Mouse (Mus musculus) frontal cortex, postnatal 25 days (tissue): Measurements from ENCODE around the gene Fam57a.
A peak's percentile ranks its signal among the peaks of the same experiment; 100 is the strongest.

ENCODE experiments used
- DNase-seq, 2 experiments: peaks; one replicate each; pipeline ENCODE4 v3.0.0; 2022; ENCODE audit warnings: low spot score in 2 of 2

The Fam57a gene

DNA sequence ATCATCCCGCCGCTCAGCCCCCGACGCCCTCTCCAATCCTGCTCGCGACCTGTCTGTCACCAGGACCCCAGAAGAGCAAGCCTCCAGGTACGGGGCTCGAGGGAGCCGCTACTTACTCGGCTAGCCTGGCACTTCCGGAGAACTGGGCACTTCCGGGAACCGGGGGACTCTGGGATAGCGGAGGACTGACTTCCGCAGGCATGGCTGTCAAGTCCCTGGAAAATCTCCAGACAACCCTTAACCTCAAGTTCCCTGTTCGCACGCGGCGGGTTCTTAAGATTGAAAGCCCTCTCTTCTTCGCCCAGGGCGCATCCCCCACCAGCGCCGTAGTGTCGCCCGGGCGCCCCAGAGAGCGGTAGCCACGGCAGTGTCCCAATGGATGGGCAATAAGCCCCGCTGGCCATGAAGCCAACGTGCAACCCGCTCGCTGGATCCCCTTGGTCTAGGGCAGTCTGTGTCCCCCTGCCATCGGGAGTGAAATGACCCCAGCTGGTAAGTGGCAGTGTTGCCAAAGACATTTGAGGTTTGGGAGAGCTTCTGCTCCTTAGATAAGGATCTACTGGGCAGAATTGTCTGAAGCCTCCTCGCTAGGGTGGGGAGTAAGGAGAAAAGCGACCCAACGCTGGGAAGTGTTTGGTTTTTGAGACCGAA is at the start of gene Fam57a, which contains the start of gene Vps53:
Gene Fam57a, plus strand, starts transcription at position 177 of the 651 bp plus-strand sequence.
Gene Vps53, minus strand, starts transcription at position 153 of the 651 bp plus-strand sequence.
- peak; percentile 74 to 85 for DNase-seq

DNA sequence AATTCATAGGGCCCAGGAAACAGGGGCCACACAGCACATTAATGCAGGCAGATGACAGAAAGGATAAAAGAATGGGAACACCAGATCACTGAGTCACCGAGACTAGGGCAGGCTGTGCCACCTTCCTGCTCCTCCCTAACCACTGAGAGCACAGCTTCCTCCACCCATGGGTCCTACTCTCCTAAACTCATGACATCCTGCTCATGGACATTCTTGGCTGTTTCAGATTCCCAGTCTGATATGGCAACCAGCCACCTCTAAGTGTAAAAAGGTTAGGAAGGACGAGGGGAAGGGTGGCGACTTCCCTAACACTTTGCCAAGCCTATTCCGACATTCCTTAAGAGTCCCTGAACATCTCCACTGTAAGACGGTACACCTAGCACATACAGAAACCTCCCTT is 48.6 kb upstream of the Fam57a start:
- DNase-seq, result no peak

DNA sequence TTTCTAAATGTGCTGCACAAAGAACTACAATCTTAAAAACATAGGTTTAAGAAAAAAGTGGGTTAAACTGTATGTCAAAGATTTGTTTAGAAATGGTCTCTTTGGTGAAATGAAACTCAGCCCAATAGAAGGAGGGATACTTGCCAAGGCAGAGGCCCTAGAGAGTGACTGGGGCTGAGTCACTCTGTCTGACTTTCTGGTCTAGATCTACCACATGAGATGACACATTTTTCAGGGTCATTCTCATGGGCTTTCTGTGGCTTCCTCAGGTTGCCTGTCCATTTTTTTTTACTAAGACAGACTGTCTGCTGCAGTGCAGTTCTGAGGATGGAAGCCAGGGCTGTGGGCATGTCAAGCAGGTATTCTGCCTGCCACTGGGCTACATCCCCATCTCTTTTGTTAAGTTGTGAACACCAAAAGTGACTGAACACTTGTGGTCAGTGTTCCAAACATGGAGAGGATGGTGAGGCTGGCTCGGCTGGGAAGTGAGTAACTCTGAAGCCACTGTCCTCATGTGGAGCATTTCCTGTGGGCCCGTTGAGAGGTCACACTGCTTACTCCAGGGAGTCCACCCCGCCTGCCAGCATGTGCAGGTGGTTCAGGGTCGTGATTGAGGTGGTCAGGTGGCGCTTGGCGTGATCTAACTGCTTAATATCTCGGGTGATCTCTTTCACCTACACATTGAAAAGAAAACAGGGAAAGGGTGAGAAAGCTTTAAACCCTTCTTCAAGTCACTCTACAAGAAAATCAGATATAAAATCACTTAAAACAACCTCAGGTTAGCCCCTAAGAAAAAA is 43.6 kb upstream of the Fam57a start:
- no peak for DNase-seq

DNA sequence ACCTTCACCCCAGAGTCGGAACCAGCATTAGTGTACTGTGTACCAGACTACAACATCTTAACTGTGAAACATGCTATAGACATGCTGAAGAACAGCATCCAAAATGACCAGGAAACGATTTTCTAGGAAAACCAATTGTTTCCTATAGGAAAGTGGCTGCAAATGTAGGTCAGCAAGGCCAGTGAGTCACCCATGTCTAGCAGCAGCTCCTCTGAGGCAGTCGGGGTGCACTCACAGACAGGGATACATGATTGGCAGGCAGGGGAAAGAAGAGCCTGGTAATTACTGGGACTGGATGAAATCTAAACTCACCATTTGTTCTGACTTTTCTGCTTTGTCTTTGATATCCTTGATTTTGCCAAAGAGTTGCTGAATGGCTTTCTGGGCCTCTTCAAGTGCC is 41.5 kb upstream of the Fam57a start:
- DNase-seq, result no peak

DNA sequence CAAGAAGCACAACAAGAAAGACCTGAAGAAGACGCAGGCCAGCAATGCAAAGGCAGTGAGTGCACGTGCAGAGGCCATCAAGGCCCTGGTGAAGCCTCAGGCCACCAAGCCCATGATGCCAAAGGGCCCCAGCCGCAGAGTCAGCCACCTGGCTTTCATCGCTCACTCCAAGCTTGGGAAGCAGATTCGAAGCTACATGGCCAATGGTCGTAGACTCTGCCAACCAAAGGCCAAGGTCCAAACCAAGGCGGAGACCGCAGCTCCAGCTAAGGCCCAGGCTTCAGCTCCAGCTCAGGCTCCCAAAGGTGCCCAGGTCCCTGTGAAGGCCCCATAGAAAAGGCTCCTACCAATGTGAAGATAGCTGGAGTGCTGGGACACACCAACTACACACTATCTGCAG is 35.1 kb upstream of the Fam57a start:
- DNase-seq, result no peak

DNA sequence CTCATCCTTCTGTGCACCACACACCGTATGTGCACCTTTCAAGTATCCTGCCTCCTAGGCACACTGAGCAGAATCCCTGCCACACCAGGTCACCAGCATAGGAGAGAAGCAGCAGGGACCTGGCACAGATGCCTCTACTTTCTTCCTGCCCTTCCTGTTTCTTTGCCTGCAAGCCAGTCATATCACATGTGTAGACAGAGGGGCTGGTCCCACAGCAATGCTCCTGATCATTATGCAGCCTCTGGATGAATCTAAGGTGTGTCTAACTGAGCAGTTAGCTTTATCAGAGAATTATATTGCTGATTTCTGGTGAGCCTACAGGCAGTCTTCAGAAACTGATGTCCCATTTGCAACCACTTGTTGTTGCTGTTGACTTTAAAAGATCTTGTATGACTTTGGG is 34.3 kb upstream of the Fam57a start:
- no peak for DNase-seq

DNA sequence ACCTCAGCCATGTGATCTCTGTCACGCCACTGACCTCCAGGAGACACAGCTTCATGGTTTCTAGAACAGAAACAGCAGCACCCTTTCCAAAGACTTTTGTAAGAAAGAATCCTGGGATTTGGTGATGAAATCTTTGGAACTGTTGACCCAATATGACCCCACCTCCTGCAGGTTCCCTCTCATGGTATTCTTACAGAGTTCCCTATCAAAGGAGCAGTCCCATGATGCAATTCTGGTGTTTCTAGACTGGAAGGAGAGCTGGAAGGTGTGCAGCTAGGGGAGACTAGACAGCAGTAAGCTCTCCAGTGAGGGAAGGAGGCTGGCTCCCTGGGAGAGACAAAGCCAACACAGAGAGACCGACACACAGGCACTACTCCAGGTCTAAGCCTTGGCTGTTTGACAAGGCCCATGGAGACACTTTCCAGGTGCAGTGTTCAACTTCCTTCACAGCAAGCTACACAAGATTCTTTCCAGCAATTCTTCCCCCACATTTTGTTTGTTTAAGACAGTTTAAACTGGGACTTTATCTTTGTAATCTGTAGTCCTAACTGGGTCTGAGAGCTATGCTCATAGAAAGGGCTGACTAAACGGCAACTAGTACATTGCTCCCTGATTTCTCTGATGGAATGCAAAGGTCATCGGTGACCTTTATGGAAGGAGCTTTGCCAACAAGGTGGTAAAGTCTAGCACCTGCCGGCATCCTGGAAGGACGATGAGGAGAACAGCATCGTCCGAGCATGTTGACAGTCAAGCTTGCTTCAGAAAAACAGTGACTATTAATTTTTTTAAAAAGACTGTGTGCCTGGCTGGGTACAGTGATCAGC is 33.1 kb upstream of the Fam57a start:
- DNase-seq, result no peak

DNA sequence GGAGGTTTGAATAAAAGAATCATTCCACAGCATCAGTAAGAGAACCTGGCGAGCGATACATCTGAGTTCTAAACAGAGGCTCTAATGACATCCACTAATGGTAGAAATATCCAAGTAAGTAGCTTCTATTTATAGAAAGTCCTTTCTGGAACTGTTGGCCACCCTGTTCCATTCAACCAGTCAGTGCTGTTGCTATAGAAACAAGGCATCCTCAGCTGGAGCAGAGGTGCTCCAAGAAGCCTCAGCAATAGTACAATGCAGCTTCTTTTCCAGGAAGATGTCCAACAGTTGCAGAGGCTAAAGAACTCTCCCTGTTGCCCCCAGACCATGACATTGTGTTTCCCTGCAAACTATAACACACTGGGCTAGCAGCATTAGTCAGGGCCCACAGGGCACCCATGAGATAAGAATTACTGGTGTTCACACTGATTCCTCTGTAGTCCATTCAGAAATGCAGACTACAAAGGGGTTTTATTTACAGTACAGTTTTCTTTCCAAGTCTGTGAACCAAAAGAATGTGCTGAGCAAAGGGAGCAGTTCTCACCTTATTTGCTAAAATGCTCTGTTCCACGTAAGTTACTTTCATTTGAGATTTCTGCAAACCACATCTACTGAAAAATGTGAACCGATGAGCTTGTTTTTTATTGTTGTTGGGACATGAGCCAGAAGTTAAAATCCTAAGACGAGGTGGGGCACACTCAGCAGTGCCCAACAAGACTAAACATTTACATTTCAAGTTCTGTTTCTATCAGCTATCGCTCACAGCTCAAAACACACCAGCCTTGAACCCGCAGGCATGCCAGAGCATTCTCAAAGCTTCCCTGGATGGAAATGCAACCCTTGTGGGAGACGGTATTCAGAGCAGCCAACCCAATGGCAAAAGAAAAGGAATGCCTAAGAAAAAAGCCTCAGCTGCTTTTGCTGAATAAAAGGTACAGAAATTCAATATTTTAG is 31.1 kb upstream of the Fam57a start:
- no peak for DNase-seq

DNA sequence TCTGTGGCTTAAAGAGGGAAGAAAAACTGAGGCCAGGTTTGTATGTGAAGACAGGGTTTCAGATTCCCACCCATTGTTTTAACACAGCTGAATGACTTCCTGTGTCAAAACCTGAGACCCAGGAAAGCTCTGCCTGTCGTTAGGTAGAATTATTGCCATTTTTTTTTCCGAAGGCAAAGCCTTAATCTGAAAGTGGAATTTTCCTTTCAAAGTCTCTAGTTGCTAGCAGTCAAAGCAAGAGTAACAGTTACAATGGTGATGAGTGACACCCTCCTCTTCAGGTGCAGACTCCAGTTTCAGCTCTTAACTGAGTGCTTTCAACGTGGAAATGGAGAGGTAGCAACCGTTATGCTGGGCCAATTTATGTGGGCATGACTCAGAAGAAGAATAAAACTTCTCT is 28.5 kb upstream of the Fam57a start:
- no peak for DNase-seq

DNA sequence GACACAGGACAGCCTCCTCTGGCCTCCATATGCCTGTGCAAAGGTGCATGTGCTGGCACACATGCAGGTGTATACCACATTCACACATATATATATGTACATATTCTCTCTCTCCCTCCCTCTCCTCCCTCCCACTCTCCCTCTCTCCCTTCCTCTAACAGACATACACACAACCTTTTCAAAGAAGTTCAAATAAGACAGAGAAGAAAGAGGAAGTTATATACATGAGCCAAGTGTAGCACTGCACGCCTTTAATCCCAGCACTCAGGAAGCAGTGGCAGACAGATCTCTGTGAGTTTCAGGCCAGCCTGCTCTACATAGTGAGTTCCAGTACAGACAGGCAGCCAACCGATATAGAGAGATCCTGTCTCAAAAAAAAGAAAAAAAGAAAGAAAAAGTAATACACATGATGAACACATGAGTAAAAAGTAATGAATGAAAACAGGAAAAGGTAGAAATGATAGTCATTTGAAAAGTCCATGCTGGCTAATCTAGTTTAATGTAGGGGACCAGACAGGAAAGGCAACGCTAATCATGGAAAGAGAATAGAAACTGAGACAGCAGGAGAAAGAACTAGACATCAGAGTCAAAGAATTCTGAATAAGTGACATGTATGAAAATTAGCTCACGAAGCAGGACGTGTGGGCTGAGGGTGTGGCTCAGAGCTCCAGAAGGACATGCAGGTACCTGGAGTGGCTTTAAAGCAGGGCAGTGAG is 26.1 kb upstream of the Fam57a start:
- DNase-seq, result no peak

DNA sequence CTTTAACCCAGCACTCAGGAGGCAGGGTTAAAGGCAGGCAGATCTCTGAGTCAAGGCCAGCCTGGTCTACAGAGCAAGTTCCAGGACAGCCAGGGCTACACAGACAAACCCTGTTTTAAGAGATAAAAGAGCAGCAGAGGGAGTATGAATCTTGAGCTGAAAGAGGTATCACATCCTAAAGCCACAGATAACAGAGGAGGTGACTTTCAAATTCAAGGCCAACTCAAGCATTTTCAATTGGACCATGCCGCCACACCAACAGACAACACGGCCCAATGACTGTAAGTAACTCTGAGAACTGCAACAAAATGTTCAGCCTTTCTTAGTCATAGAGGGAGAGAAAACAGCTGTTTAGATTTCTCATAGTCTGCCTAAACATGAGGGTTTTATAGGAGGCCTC is 25.3 kb upstream of the Fam57a start:
- no peak for DNase-seq

DNA sequence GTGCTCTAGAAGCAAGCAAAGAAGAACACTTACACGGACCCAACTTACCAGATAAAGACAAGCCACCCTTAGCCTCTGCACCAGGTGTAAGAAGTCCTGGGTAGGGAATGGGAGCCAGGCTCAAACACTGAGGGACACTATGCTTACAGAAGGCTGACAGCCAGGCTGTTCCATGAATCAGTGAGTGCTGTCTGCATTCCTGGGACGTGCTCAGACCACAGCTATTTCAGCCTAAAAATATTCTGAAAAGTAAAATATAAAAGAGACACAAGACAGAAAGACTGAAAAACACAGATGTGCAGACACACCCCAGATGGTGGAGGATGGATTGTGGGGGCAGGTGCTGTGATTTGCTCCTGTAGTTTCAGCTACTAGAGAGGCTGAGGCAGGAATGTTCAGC is 24.6 kb upstream of the Fam57a start:
- DNase-seq, result no peak

DNA sequence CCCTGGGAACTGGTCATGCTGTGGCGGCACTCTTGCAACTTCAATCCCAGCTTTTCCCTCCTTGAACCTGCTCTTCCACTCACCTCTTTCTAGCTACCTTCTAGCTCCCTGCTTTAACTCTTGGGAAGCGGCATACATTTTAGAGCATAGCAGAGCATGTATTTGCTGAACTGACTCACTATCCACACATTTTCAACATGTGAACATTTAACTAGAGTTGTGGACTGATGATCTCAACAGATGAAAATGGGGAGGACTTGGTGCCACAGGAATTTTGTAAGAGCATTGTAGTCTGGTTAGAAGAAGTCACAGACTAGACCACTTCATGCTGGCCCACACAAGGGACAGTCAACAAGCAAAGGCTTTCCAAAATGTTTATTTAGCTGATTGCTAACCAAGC is 21.1 kb upstream of the Fam57a start:
- DNase-seq, result no peak

DNA sequence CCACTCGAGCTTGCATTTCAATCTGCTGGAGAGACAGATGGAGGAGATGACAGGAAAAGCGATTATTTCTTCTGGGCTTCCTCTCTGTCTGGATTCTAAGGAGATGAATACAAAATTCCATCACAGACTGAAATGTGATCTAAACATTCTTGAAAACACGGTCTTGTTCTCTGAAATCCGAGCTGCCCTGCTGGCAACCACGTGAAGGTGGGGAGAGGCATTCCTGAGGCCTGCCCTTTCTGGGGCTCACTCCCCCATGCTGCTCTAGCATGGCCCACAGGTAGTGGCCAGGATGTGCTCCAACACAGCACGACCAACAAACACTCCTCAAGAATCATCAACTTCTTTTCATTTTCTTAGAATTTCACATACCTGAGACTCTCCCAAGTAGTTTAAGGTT is 19.2 kb upstream of the Fam57a start:
- DNase-seq, result no peak

DNA sequence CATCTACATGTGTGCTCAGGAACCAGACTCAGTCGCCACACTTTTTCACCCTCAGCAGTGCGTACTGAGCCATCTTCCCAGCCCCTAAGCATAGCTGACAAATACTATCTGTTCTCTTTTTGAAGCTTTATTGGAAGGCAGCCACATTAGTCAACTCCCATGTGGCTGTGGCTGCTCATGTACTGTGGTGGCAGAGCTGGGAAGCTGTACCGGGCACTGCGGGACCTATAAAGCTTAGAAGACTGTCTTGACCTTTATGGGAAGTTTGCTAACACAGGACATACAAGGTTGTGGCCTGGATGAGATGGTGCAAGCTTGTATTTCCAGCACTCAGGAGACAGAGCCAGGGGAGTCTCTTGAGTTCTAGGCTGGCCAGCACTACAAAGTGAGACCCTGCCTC is 12.8 kb upstream of the Fam57a start:
- no peak for DNase-seq

DNA sequence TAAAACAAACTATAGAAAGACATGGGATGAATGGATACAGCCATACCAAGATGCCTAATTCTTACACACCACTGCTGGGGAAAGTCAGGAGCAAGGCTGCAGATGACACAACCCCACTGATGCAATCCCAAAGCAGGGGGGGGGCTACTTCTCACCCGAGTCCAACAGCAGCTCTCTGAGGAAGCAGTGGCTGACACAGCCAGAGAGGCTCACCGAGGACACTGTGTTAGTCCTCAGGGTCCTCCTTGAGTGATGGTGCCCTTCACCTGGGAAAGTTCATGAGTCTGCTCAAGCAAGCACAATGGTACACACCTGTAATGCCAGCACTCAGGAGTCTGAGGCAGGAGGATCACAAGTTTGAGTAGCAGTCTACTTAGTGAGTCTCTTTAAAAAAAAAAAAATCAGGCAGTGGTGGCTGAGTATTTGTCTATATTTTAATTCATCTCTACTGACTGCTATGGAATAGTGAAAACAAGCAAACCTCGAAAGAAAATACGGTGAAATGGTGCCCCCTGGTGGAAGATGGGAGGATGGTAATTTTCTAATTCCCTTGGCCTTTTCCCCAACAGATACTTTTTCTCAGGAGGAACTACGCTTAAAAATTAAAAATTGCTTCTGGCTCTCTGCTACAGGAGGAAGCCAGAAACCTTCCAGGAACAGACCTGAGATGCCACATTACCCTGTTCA is 12.2 kb upstream of the Fam57a start:
- DNase-seq, result peak; percentile 21 to 78

DNA sequence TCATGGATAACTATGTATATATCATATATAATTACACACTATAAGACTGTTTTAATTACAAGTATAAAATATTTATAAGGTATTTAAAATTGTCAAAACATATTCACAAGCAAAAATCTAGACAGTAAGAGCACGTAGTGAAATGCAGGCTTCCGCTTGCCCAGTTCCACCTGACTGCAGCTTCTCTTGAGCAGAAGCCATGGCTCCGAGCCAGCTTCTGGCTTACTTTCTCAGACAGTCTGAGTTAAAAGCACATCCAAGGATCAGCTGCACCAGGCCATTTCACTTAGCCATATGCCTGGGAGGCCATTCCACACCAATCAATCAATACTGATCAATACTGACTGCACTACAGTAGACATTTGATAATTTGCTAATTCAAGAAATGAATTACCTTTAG is 10.5 kb upstream of the Fam57a start:
- DNase-seq, result no peak

DNA sequence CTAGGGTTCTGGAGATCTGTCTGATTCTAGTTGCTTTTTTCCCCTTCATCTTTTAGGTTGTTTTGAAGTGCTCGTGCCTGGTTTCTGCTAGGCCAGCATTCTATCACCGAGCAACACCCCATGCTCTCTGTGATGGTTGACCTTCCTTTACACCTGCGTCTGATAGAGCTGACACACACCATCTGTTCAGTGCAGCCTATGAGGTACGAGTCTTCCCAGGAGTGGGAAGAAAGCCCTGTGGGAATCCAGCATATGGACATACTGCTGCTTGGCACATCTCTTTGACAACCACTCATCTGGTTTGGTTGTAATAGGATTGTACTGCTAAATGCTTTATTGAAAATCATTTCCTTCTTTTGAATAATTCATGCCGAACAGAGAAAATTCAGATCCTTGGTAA is 9.3 kb upstream of the Fam57a start:
- no peak for DNase-seq

DNA sequence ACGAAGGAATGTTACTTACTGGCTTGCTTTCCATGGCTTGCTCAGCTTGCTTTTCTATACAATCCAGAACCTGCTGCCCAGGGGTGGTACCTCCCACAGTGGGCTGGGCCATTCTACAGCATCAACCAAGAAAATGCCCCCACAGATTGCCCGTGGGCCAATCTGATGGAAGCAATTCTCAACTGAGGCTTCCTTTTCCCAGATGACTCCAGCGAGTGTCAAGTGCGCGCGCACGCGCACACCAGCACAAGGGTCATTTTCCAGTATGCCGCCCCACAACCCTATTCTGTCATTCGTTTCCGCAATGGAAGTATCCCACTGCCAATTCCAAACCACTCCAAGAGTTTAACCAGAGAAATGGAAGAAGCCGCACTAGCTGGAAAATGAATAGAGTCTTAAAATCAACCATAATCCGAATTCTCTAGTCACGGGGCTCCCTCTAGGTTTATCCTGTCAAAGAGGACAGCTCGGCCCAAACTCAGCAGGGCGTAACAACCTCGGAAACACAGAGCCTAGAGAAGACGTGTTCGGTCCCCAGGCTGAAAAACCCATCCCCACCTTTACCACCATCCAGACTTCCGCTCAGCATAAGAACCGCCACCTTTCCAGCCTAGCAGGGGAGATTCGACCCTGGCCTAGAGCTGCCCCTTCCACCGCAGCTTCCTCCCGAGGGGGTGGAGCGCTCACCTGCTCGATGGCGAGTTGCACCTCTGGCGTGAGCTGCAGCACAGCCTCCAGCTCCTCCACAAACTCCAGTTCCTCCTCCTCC is 561 bp upstream of the Fam57a start:
- DNase-seq, result no peak
